Mouse (Mus musculus): Measurements from ENCODE around the gene Ube2e2. TPM values are rescaled to one million over a fixed set of nuclear protein-coding genes. Genes with fewer than 3 reads are reported as not detected.
A peak's percentile ranks its signal among the peaks of the same experiment; 100 is the strongest.

Ube2e2 gene
- polyA plus RNA-seq, 1 experiment from 2014 or later: 71.5 TPM

GRCm38 (mm10) chr14:18586239-18587034 is 307.6 kb downstream of the Ube2e2 start:
- H3K27ac ChIP-seq (ENCODE audit: low read length): no peak overlapping the region
- no peaks in the 10 kb centered on the region for H3K36me3 ChIP-seq (ENCODE audit: insufficient read depth, low read length)
- TF ChIP-seq EP300 (IDR thresholded peaks at IDR 0.05) (no peak), CTCF (IDR thresholded peaks at IDR 0.05) (no peak)
- no peaks in the 10 kb centered on the region for H3K4me1 ChIP-seq (ENCODE audit: insufficient read depth, low read depth, low read length)
- no peak overlapping the region for H3K4me2 ChIP-seq (replicated peaks; ENCODE audit: low read depth, low read length)
- ATAC-seq (no peak), DNase-seq (ENCODE audit: low spot score) (no peak)
- 82% methylated on average over 4 of the region's 4 CpGs for WGBS
- H3K9me3 ChIP-seq (ENCODE audit: low read length): no peaks in the 10 kb centered on the region
- H3K4me3 ChIP-seq (ENCODE audit: low read depth, low read length): no peak overlapping the region
- no peaks in the 10 kb centered on the region for H3K27me3 ChIP-seq (replicated peaks; ENCODE audit: insufficient read depth, low read length)
- no peak overlapping the region for H3K9ac ChIP-seq (replicated peaks; ENCODE audit: low read depth)

- Histone ChIP-seq H3K27me3 (replicated peaks; ENCODE audit: insufficient read depth, low read length) (no peaks in the 10 kb centered on the region), H3K4me1 (ENCODE audit: insufficient read depth, low read depth, low read length) (no peaks in the 10 kb centered on the region), H3K4me2 (replicated peaks; ENCODE audit: low read depth, low read length) (no peak overlapping the region), H3K27ac (ENCODE audit: low read length) (no peak overlapping the region), H3K36me3 (ENCODE audit: insufficient read depth, low read length) (no peaks in the 10 kb centered on the region), H3K4me3 (ENCODE audit: low read depth, low read length) (no peak overlapping the region), H3K9ac (replicated peaks; ENCODE audit: low read depth) (no peak overlapping the region), H3K9me3 (ENCODE audit: low read length) (no peaks in the 10 kb centered on the region)
- TF ChIP-seq EP300 (IDR thresholded peaks at IDR 0.05): no peak
- TF ChIP-seq CTCF (IDR thresholded peaks at IDR 0.05): no peak
- DNase-seq (ENCODE audit: low spot score): peak; percentile 3
- WGBS: 85% methylated on average over 4 of the region's 4 CpGs
- no peak for ATAC-seq
Observed at GRCm38 (mm10) chr14:18581735-18582134, 312.3 kb downstream of the Ube2e2 start.

- H3K4me3 ChIP-seq (ENCODE audit: low read depth, low read length): no peak overlapping the region
- H3K9me3 ChIP-seq (ENCODE audit: low read length): no peaks in the 10 kb centered on the region
- TF ChIP-seq EP300 (IDR thresholded peaks at IDR 0.05) (no peak), CTCF (IDR thresholded peaks at IDR 0.05) (no peak)
- H3K4me1 ChIP-seq (ENCODE audit: insufficient read depth, low read depth, low read length): no peaks in the 10 kb centered on the region
- no peaks in the 10 kb centered on the region for H3K27me3 ChIP-seq (replicated peaks; ENCODE audit: insufficient read depth, low read length)
- no peak overlapping the region for H3K27ac ChIP-seq (ENCODE audit: low read length)
- H3K9ac ChIP-seq (replicated peaks; ENCODE audit: low read depth): no peak overlapping the region
- ATAC-seq: no peak
- DNase-seq (ENCODE audit: low spot score): no peak
- H3K4me2 ChIP-seq (replicated peaks; ENCODE audit: low read depth, low read length): no peak overlapping the region
- H3K36me3 ChIP-seq (ENCODE audit: insufficient read depth, low read length): no peaks in the 10 kb centered on the region
- 49% methylated on average over 2 of the region's 2 CpGs for WGBS
Observed at GRCm38 (mm10) chr14:18574756-18575155, 319.3 kb downstream of the Ube2e2 start.

GRCm38 (mm10) chr14:18574130-18574721 is 319.8 kb downstream of the Ube2e2 start:
- H3K27ac ChIP-seq (ENCODE audit: low read length): no peak overlapping the region
- no peak overlapping the region for H3K9ac ChIP-seq (replicated peaks; ENCODE audit: low read depth)
- H3K4me1 ChIP-seq (ENCODE audit: insufficient read depth, low read depth, low read length): no peaks in the 10 kb centered on the region
- 82% methylated on average over 10 of the region's 10 CpGs for WGBS
- ATAC-seq (no peak), DNase-seq (ENCODE audit: low spot score) (no peak)
- no peak overlapping the region for H3K4me3 ChIP-seq (ENCODE audit: low read depth, low read length)
- H3K27me3 ChIP-seq (replicated peaks; ENCODE audit: insufficient read depth, low read length): no peaks in the 10 kb centered on the region
- H3K36me3 ChIP-seq (ENCODE audit: insufficient read depth, low read length): no peaks in the 10 kb centered on the region
- H3K4me2 ChIP-seq (replicated peaks; ENCODE audit: low read depth, low read length): no peak overlapping the region
- TF ChIP-seq EP300 (IDR thresholded peaks at IDR 0.05) (no peak), CTCF (IDR thresholded peaks at IDR 0.05) (peak; percentile 28)
- H3K9me3 ChIP-seq (ENCODE audit: low read length): no peaks in the 10 kb centered on the region

- Histone ChIP-seq H3K9me3 (ENCODE audit: low read length) (no peaks in the 10 kb centered on the region), H3K36me3 (ENCODE audit: insufficient read depth, low read length) (no peaks in the 10 kb centered on the region), H3K4me3 (ENCODE audit: low read depth, low read length) (no peak overlapping the region), H3K27ac (ENCODE audit: low read length) (no peak overlapping the region), H3K27me3 (replicated peaks; ENCODE audit: insufficient read depth, low read length) (no peaks in the 10 kb centered on the region), H3K4me2 (replicated peaks; ENCODE audit: low read depth, low read length) (no peak overlapping the region), H3K4me1 (ENCODE audit: insufficient read depth, low read depth, low read length) (no peaks in the 10 kb centered on the region), H3K9ac (replicated peaks; ENCODE audit: low read depth) (no peak overlapping the region)
- no peak for TF ChIP-seq CTCF (IDR thresholded peaks at IDR 0.05)
- no peak for TF ChIP-seq EP300 (IDR thresholded peaks at IDR 0.05)
- WGBS: 79% methylated on average over 4 of the region's 4 CpGs
- ATAC-seq: no peak
- DNase-seq (ENCODE audit: low spot score): no peak
Observed at GRCm38 (mm10) chr14:18573286-18573956, 320.6 kb downstream of the Ube2e2 start.

- 57% methylated on average over 4 of the region's 4 CpGs for WGBS
- no peak for DNase-seq (ENCODE audit: low spot score)
- H3K9me3 ChIP-seq (ENCODE audit: low read length): no peaks in the 10 kb centered on the region
Observed at GRCm38 (mm10) chr14:18572852-18573251, 321.2 kb downstream of the Ube2e2 start.

More at GRCm38 (mm10) chr14:18572852-18573251, 321.2 kb downstream of the Ube2e2 start:
- Histone ChIP-seq H3K4me2 (replicated peaks; ENCODE audit: low read depth, low read length) (no peak overlapping the region), H3K9ac (replicated peaks; ENCODE audit: low read depth) (no peak overlapping the region), H3K4me3 (ENCODE audit: low read depth, low read length) (no peak overlapping the region), H3K27me3 (replicated peaks; ENCODE audit: insufficient read depth, low read length) (no peaks in the 10 kb centered on the region), H3K4me1 (ENCODE audit: insufficient read depth, low read depth, low read length) (no peaks in the 10 kb centered on the region), H3K36me3 (ENCODE audit: insufficient read depth, low read length) (no peaks in the 10 kb centered on the region), H3K27ac (ENCODE audit: low read length) (no peak overlapping the region)
- TF ChIP-seq CTCF (IDR thresholded peaks at IDR 0.05) (no peak), EP300 (IDR thresholded peaks at IDR 0.05) (no peak)
- no peak for ATAC-seq
